Mouse (Mus musculus) monocyte, adult 5-6 weeks (primary cell): ENCODE results near the gene Cdh23. TPM values are rescaled to one million over a fixed set of nuclear protein-coding genes. Genes with fewer than 3 reads are reported as not detected.
"Not testable (repeated sequence)": the region's sequence is repeated elsewhere in the genome, so short reads cannot be mapped to it uniquely, and the experiment has no call there.

Experiments
- ATAC-seq: fragments of 153-309, 156-312 bp; replicated peaks from 2 replicates; pipeline ENCODE4 v1.8.0; 2017; ENCODE audit warnings: mild to moderate bottlenecking; ENCODE audit not compliant: low TSS enrichment, insufficient number of reproducible peaks, severe bottlenecking, poor library complexity, low FRiP score
- total RNA-seq: library from RNA; stranded (forward); fragments of 200-1000, 200-491, 200-594 nt; gene quantifications from 3 replicates; pipeline ENCODE4 v1.2.3, GENCODE M21; 2017

Cdh23 gene
- total RNA-seq, 1 experiment from 2014 or later = 1.1 TPM

- ATAC-seq = no peak
These were observed 22.2 kb upstream of the Cdh23 start for GRCm38 (mm10) chr10:60718491-60718890.

GRCm38 (mm10) chr10:60716449-60716848 lies 20.2 kb upstream of the Cdh23 start:
- ATAC-seq = no peak

GRCm38 (mm10) chr10:60712299-60712698 lies 16.0 kb upstream of the Cdh23 start:
- not testable (repeated sequence) for ATAC-seq

- ATAC-seq = no peak
These were observed 12.5 kb upstream of the Cdh23 start for GRCm38 (mm10) chr10:60708837-60709236.

GRCm38 (mm10) chr10:60706268-60706667 lies 10.0 kb upstream of the Cdh23 start:
- peak; percentile 80 for ATAC-seq

- ATAC-seq = no peak
These were observed 8.8 kb upstream of the Cdh23 start for GRCm38 (mm10) chr10:60705134-60705533.

- ATAC-seq = no peak
These were observed 1.5 kb upstream of the Cdh23 start for GRCm38 (mm10) chr10:60697775-60698174.

- ATAC-seq = peak; percentile 73
These were observed 685 bp upstream of the Cdh23 start for GRCm38 (mm10) chr10:60696975-60697374.

GRCm38 (mm10) chr10:60691671-60692390 lies 4.5 kb downstream of the Cdh23 start:
- ATAC-seq = no peak

- no peak for ATAC-seq
These were observed 5.3 kb downstream of the Cdh23 start for GRCm38 (mm10) chr10:60690960-60691359.

GRCm38 (mm10) chr10:60689396-60689795 lies 6.9 kb downstream of the Cdh23 start:
- ATAC-seq = no peak

GRCm38 (mm10) chr10:60687011-60687776 lies 9.1 kb downstream of the Cdh23 start:
- no peak for ATAC-seq

GRCm38 (mm10) chr10:60686641-60686975 lies 9.7 kb downstream of the Cdh23 start:
- no peak for ATAC-seq

GRCm38 (mm10) chr10:60685764-60686640 lies 10.3 kb downstream of the Cdh23 start:
- no peak for ATAC-seq

- no peak for ATAC-seq
These were observed 17.4 kb downstream of the Cdh23 start for GRCm38 (mm10) chr10:60678926-60679325.

GRCm38 (mm10) chr10:60677319-60677718 lies 19.0 kb downstream of the Cdh23 start:
- no peak for ATAC-seq

- no peak for ATAC-seq
These were observed 26.1 kb downstream of the Cdh23 start for GRCm38 (mm10) chr10:60670166-60670565.

GRCm38 (mm10) chr10:60668591-60668990 lies 27.7 kb downstream of the Cdh23 start:
- no peak for ATAC-seq

GRCm38 (mm10) chr10:60660986-60661385 lies 35.3 kb downstream of the Cdh23 start:
- ATAC-seq = no peak
